Mouse (Mus musculus) intestine, embryonic 14.5 days (tissue): ENCODE data around the gene Rhbdf2. TPM values are rescaled to one million over a fixed set of nuclear protein-coding genes. Genes with fewer than 3 reads are reported as not detected.

ENCODE experiments used
- ATAC-seq: fragments of 200-750 bp; cut with Nextera tagmentation; replicated peaks from 2 replicates; pipeline ENCODE4 v1.8.0; 2017; ENCODE audit warnings: low read depth, moderate number of reproducible peaks, moderate TSS enrichment, moderate library complexity; ENCODE audit not compliant: low FRiP score, low TSS enrichment
- DNase-seq: peaks from one replicate; pipeline ENCODE4 v3.0.0-alpha.2; 2018; ENCODE audit warnings: low spot score
- H3K27ac ChIP-seq: fragments of 300-500 bp; sonication (generic); 2 replicates; pipeline ENCODE4 v1.5.1; 2014; ENCODE audit warnings: low read depth, mild to moderate bottlenecking, control low read depth
- H3K27me3 ChIP-seq: fragments of 300-500 bp; sonication (generic); replicated peaks from 2 replicates; pipeline ENCODE4 v1.6.1; 2014; ENCODE audit warnings: low read length, control low read depth; ENCODE audit not compliant: control insufficient read depth, insufficient read depth
- H3K36me3 ChIP-seq: fragments of 300-500 bp; sonication (generic); 2 replicates; pipeline ENCODE4 v1.6.1; 2014; ENCODE audit warnings: low read length, control low read depth; ENCODE audit not compliant: control insufficient read depth, insufficient read depth
- H3K4me1 ChIP-seq: fragments of 300-500 bp; sonication (generic); replicated peaks from 2 replicates; pipeline ENCODE4 v1.6.1; 2014; ENCODE audit warnings: low read length, control low read depth, mixed read lengths; ENCODE audit not compliant: control insufficient read depth, insufficient read depth
- H3K4me2 ChIP-seq: fragments of 300-500 bp; sonication (generic); 2 replicates; pipeline ENCODE4 v1.6.1; 2014; ENCODE audit warnings: low read length
- H3K4me3 ChIP-seq: fragments of 300-500 bp; sonication (generic); 2 replicates; pipeline ENCODE4 v1.5.1; 2014; ENCODE audit warnings: low read depth, low read length, control low read depth, mixed read lengths
- H3K9ac ChIP-seq: fragments of 300-500 bp; sonication (generic); 2 replicates; pipeline ENCODE4 v1.6.1; 2014; ENCODE audit warnings: mild to moderate bottlenecking, low read length
- H3K9me3 ChIP-seq: fragments of 300-500 bp; sonication (generic); 2 replicates; pipeline ENCODE4 v1.6.1; 2016; ENCODE audit warnings: low read length, control low read depth; ENCODE audit not compliant: control insufficient read depth
- WGBS: fragments of 180-500 bp; shearing (Covaris S2); extraction: QIAGEN DNeasy Blood & Tissue Kit; methylation state at CpG from one replicate; pipeline ENCODE4 v1.1.7; 2014; 5-methylcytosine and 5-hydroxymethylcytosine counted together
- polyA plus RNA-seq: library from polyadenylated mRNA; unstranded; fragments of >200 nt; fragmentation: Nextera tagmentation; extraction: Ambion mirVana; gene quantifications from 2 replicates; pipeline ENCODE4 v1.2.1, GENCODE M21; 2014

Rhbdf2 gene
- polyA plus RNA-seq, 1 experiment from 2014 or later, result 5.7 TPM

DNA sequence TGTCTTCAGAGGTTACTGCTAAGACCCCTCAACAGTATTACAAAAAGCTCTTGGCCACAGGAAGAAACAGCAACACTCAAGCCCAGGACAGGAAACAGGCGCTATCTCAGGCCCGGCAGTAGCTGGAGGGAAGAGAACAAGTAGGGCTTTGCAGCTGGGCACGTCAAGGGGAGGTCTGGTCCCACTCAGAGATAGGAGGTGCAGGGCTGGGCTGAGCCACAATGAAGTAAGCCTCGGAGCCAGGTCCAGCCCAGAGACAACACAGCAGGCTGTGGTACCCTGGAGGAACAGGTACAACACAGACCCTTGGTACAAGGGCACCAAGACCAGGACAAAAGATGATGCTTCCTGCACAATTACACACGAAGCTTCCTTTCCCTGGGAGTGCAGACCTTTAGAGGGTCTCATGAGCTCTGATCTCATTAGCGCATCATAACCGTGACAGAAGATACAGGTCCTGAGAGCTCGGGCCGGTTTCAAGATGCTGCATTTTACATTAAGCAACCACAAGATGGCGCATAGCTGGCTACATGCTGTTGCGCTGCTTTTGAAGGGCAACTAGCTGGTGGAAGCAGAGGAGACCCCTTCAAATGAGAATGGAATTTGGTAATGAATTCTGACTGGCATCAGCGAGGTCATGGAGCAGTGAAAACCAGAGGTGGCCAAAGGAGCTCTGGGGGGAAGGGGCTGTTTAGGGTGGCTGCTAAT lies 72.5 kb downstream of the Rhbdf2 start:
- Histone ChIP-seq H3K4me2 (no peak overlapping the region), H3K27me3 (no peaks in the 10 kb centered on the region), H3K36me3 (no peaks in the 10 kb centered on the region), H3K27ac (no peak overlapping the region), H3K4me1 (peaks cover 33% of the 10 kb centered on the region), H3K9me3 (no peaks in the 10 kb centered on the region), H3K9ac (no peak overlapping the region), H3K4me3 (no peak overlapping the region)
- ATAC-seq (no peak), DNase-seq (peak; percentile 68)
- WGBS, result 31% methylated on average over 12 of the region's 12 CpGs

DNA sequence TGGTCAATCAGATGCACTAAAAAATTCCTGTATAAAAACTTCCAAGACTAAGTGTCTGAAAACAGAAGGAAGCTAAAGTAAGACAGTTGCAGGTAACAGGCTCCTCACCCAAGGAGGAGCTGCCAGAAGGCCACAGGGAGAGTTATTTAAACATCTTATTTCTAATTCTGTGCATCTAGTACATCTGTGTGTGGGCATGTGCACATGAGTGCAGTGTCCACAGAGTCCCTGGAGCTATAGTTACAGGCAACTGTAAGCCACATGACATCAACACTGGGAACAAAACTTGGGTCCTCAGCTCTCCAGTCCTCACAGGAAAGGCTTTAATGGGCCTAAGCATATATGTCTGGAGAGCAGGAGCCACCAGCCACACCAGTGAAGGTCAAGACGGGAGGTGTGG lies 74.6 kb downstream of the Rhbdf2 start:
- DNase-seq (no peak), ATAC-seq (no peak)
- H3K4me2 ChIP-seq, result no peak overlapping the region
- WGBS, result 46% methylated on average over 1 of the region's 1 CpGs
- H3K9ac ChIP-seq, result no peak overlapping the region
- H3K36me3 ChIP-seq, result 0 out of 2 replicates have a peak, but pooled peaks cover 3% of the 10 kb centered on the region
- H3K9me3 ChIP-seq, result no peaks in the 10 kb centered on the region
- no peak overlapping the region for H3K27ac ChIP-seq
- no peaks in the 10 kb centered on the region for H3K27me3 ChIP-seq
- H3K4me1 ChIP-seq, result peaks cover 33% of the 10 kb centered on the region
- no peak overlapping the region for H3K4me3 ChIP-seq

GRCm38 (mm10) chr11:116550748-116551147 lies 76.1 kb downstream of the Rhbdf2 start:
- ATAC-seq (no peak), DNase-seq (no peak)
- H3K27ac ChIP-seq, result peak overlapping the region; percentile 17; the same call in 1 of the 2 replicates
- no peak overlapping the region for H3K4me2 ChIP-seq
- no peak overlapping the region for H3K9ac ChIP-seq
- H3K4me3 ChIP-seq, result no peak overlapping the region
- H3K36me3 ChIP-seq, result peaks cover 14% of the 10 kb centered on the region
- H3K9me3 ChIP-seq, result no peaks in the 10 kb centered on the region
- 25% methylated on average over 7 of the region's 7 CpGs for WGBS
- peaks cover 21% of the 10 kb centered on the region for H3K4me1 ChIP-seq
- no peaks in the 10 kb centered on the region for H3K27me3 ChIP-seq

- Histone ChIP-seq H3K27ac (no peak overlapping the region), H3K36me3 (peaks cover 26% of the 10 kb centered on the region)
- no peak for ATAC-seq
These were observed 77.4 kb downstream of the Rhbdf2 start for GRCm38 (mm10) chr11:116549273-116550038.

GRCm38 (mm10) chr11:116548780-116549179 lies 78.0 kb downstream of the Rhbdf2 start:
- no peak overlapping the region for H3K4me3 ChIP-seq
- peaks cover 33% of the 10 kb centered on the region for H3K36me3 ChIP-seq
- WGBS, result 95% methylated on average over 9 of the region's 9 CpGs
- DNase-seq (no peak), ATAC-seq (no peak)
- no peaks in the 10 kb centered on the region for H3K9me3 ChIP-seq
- no peak overlapping the region for H3K27ac ChIP-seq
- no peaks in the 10 kb centered on the region for H3K27me3 ChIP-seq
- no peak overlapping the region for H3K4me2 ChIP-seq
- peaks cover 19% of the 10 kb centered on the region for H3K4me1 ChIP-seq
- no peak overlapping the region for H3K9ac ChIP-seq

More at GRCm38 (mm10) chr11:116549273-116550038, 77.4 kb downstream of the Rhbdf2 start:
- 84% methylated on average over 11 of the region's 11 CpGs for WGBS
- no peak overlapping the region for H3K4me3 ChIP-seq
- no peaks in the 10 kb centered on the region for H3K9me3 ChIP-seq
- no peak overlapping the region for H3K9ac ChIP-seq
- H3K4me2 ChIP-seq, result no peak overlapping the region
- H3K27me3 ChIP-seq, result no peaks in the 10 kb centered on the region
- DNase-seq, result no peak
- H3K4me1 ChIP-seq, result peaks cover 19% of the 10 kb centered on the region

Other genes with a start within 250 kb of the Rhbdf2 start
- 14.6 and 19.9 TPM in 2 replicates for gene Rnf157, start 214.0 kb downstream of the Rhbdf2 start, polyA plus RNA-seq
- gene Ubald2, start 192.9 kb downstream of the Rhbdf2 start, polyA plus RNA-seq, result 76.2 and 78.5 TPM in 2 replicates
- gene Qrich2, start 160.8 kb downstream of the Rhbdf2 start, polyA plus RNA-seq, result 0.15 and 0.22 TPM in 2 replicates
- gene Prpsap1, start 132.8 kb downstream of the Rhbdf2 start, polyA plus RNA-seq, result 207 and 208 TPM in 2 replicates
- gene Sphk1, start 96.1 kb downstream of the Rhbdf2 start, polyA plus RNA-seq, result 2.1 and 4.5 TPM in 2 replicates
- 9.7 and 9.8 TPM in 2 replicates for gene Ube2o, start 45.6 kb downstream of the Rhbdf2 start, polyA plus RNA-seq
- gene Aanat, start 40.6 kb downstream of the Rhbdf2 start, polyA plus RNA-seq, result not detected in 2 replicates
- gene Prcd, start 26.5 kb upstream of the Rhbdf2 start, polyA plus RNA-seq, result 0.75 and 1.8 TPM in 2 replicates
- gene Cygb, start 27.3 kb upstream of the Rhbdf2 start, polyA plus RNA-seq, result 14.5 and 16.4 TPM in 2 replicates
- gene St6galnac1, start 148.5 kb upstream of the Rhbdf2 start, polyA plus RNA-seq, result not detected in 2 replicates
- gene Mxra7, start 201.0 kb upstream of the Rhbdf2 start, polyA plus RNA-seq, result 22.6 and 23.8 TPM in 2 replicates
- gene Mettl23, start 216.3 kb upstream of the Rhbdf2 start, polyA plus RNA-seq, result 70.3 and 81.4 TPM in 2 replicates
- gene Jmjd6, start 216.4 kb upstream of the Rhbdf2 start, polyA plus RNA-seq, result 82.8 and 85.3 TPM in 2 replicates
- gene Mfsd11, start 225.4 kb upstream of the Rhbdf2 start, polyA plus RNA-seq, result 29.1 and 32.6 TPM in 2 replicates
- 811 and 855 TPM in 2 replicates for gene Srsf2, start 226.1 kb upstream of the Rhbdf2 start, polyA plus RNA-seq